Comparison of ENCODE assay signal across 23 mouse cellular contexts in genomic region chr5:130704866-130705265, GRCm38 (mm10).
"Had no signal": no experiment of that assay in that cellular context is flagged by ENCODE, and none has a peak within 500 bp of the region (broad histone marks: within the 10 kb centered on the region; RNA-seq: fewer than 3 reads in every experiment).

No protein-coding gene starts in this region.

- DNase-seq: kidney, postnatal 10 days; kidney, postnatal 36 days; layer of hippocampus, postnatal 36 days; liver; lung, adult 18-20 months; lung, postnatal 10 days; lung, postnatal 36 days; retina, postnatal 1 day; thymus, adult 18-20 months; thymus, postnatal 36 days had no signal

- H3K4me3 ChIP-seq: kidney, embryonic 15.5 days; left cerebral cortex, adult 2 months; limb, embryonic 10.5 days; limb, embryonic 13.5 days; liver, embryonic 12.5 days; liver, embryonic 15.5 days; lung, embryonic 15.5 days; megakaryocyte, embryonic 14.5 days; midbrain, embryonic 10.5 days; midbrain, embryonic 13.5 days; myocyte; neural tube, embryonic 13.5 days had no signal

- H3K36me3 ChIP-seq: kidney, embryonic 15.5 days; limb, embryonic 10.5 days; limb, embryonic 13.5 days; liver, embryonic 12.5 days; liver, embryonic 15.5 days; lung, embryonic 15.5 days; midbrain, embryonic 10.5 days; midbrain, embryonic 13.5 days; neural tube, embryonic 13.5 days had no signal

- H3K27ac ChIP-seq: kidney, embryonic 15.5 days; left cerebral cortex, adult 2 months; limb, embryonic 10.5 days; limb, embryonic 13.5 days; liver, embryonic 12.5 days; liver, embryonic 15.5 days; lung, embryonic 15.5 days; midbrain, embryonic 10.5 days; midbrain, embryonic 13.5 days; neural tube, embryonic 13.5 days had no signal

- H3K9me3 ChIP-seq: kidney, embryonic 15.5 days; limb, embryonic 10.5 days; limb, embryonic 13.5 days; liver, embryonic 12.5 days; liver, embryonic 15.5 days; lung, embryonic 15.5 days; midbrain, embryonic 10.5 days; midbrain, embryonic 13.5 days; neural tube, embryonic 13.5 days had no signal

- H3K27me3 ChIP-seq: kidney, embryonic 15.5 days; limb, embryonic 13.5 days; liver, embryonic 12.5 days; liver, embryonic 15.5 days; lung, embryonic 15.5 days; megakaryocyte, embryonic 14.5 days; midbrain, embryonic 13.5 days; neural tube, embryonic 13.5 days had no signal

- ATAC-seq: liver, embryonic 12.5 days; midbrain, embryonic 13.5 days; midbrain, embryonic 16.5 days had no signal

- H3K4me1 ChIP-seq: kidney, embryonic 15.5 days; limb, embryonic 10.5 days; limb, embryonic 13.5 days; lung, embryonic 15.5 days; megakaryocyte, embryonic 14.5 days; midbrain, embryonic 10.5 days; midbrain, embryonic 13.5 days had no signal
